In genomic region chrX:52425605-52426004, GRCm38 (mm10) we compare ENCODE assay signal across 26 mouse cellular contexts.
DNase-seq lines count a peak whose midpoint lies in the region; ATAC-seq and TF ChIP-seq lines count a peak whose summit lies in the region.
"Had no signal": no experiment of that assay in that cellular context is flagged by ENCODE, and none has a peak within 500 bp of the region (broad histone marks: within the 10 kb centered on the region; RNA-seq: fewer than 3 reads in every experiment).

No protein-coding gene starts in this region.

- no peaks in the 10 kb centered on the region for H3K9me3 ChIP-seq in embryonic facial prominence, embryonic 12.5 days
- H3K9me3 ChIP-seq in limb, embryonic 13.5 days: no peaks in the 10 kb centered on the region
- H3K9me3 ChIP-seq: hindbrain, embryonic 10.5 days; hindbrain, embryonic 15.5 days; kidney, embryonic 15.5 days; liver, embryonic 13.5 days had no signal

- no peak overlapping the region for H3K27ac ChIP-seq in embryonic facial prominence, embryonic 12.5 days
- no peak overlapping the region for H3K27ac ChIP-seq in limb, embryonic 13.5 days
- no peak overlapping the region for H3K27ac ChIP-seq in kidney, adult 2 months (ENCODE audit: insufficient read depth, low read depth, low read length)
- H3K27ac ChIP-seq: hindbrain, embryonic 10.5 days; hindbrain, embryonic 15.5 days; kidney, embryonic 15.5 days; liver, embryonic 13.5 days had no signal

- no peak overlapping the region for H3K9ac ChIP-seq in embryonic facial prominence, embryonic 12.5 days
- H3K9ac ChIP-seq in limb, embryonic 13.5 days: no peak overlapping the region
- H3K9ac ChIP-seq: hindbrain, embryonic 15.5 days; kidney, embryonic 15.5 days; liver, embryonic 13.5 days had no signal

- ATAC-seq in embryonic facial prominence, embryonic 12.5 days (ENCODE audit: insufficient number of reproducible peaks, insufficient read depth, low FRiP score, low TSS enrichment): peak; percentile 91
- ATAC-seq in limb, embryonic 13.5 days (ENCODE audit: low FRiP score, low read depth): peak; percentile 92
- ATAC-seq: forebrain, embryonic 16.5 days; inflammation-experienced regulatory T-cells, adult 6 months; lung, postnatal 0 days had no signal

- H3K36me3 ChIP-seq in embryonic facial prominence, embryonic 12.5 days: 0 out of 2 replicates have a peak, but pooled peaks cover 5% of the 10 kb centered on the region
- H3K36me3 ChIP-seq in limb, embryonic 13.5 days: peaks cover 13% of the 10 kb centered on the region
- H3K36me3 ChIP-seq in kidney, adult 2 months (ENCODE audit: control insufficient read depth, insufficient read depth, low read length): no peaks in the 10 kb centered on the region
- H3K36me3 ChIP-seq: hindbrain, embryonic 10.5 days; hindbrain, embryonic 15.5 days; kidney, embryonic 15.5 days; liver, embryonic 13.5 days had no signal

- H3K4me1 ChIP-seq in embryonic facial prominence, embryonic 12.5 days: no peaks in the 10 kb centered on the region
- peaks cover 10% of the 10 kb centered on the region; the same call in 1 of the 2 replicates for H3K4me1 ChIP-seq in limb, embryonic 13.5 days
- H3K4me1 ChIP-seq in kidney, adult 2 months (ENCODE audit: control insufficient read depth, insufficient read depth, low read length): no peaks in the 10 kb centered on the region
- H3K4me1 ChIP-seq: hindbrain, embryonic 10.5 days; hindbrain, embryonic 15.5 days; kidney, embryonic 15.5 days; liver, embryonic 13.5 days had no signal

- H3K4me2 ChIP-seq in embryonic facial prominence, embryonic 12.5 days (replicated peaks): no peak overlapping the region
- H3K4me2 ChIP-seq in limb, embryonic 13.5 days (replicated peaks): 0 out of 2 replicates have a peak overlapping the region, but pooled peaks have one; percentile 11
- H3K4me2 ChIP-seq: hindbrain, embryonic 15.5 days; kidney, embryonic 15.5 days; liver, embryonic 13.5 days had no signal

- no peak overlapping the region for H3K4me3 ChIP-seq in embryonic facial prominence, embryonic 12.5 days
- H3K4me3 ChIP-seq in limb, embryonic 13.5 days: no peak overlapping the region
- H3K4me3 ChIP-seq in kidney, adult 2 months (ENCODE audit: insufficient read depth, low read depth, low read length): no peak overlapping the region
- H3K4me3 ChIP-seq: erythroblast, embryonic 14.5 days; hindbrain, embryonic 10.5 days; hindbrain, embryonic 15.5 days; kidney, embryonic 15.5 days; liver, embryonic 13.5 days had no signal

- no peaks in the 10 kb centered on the region for H3K27me3 ChIP-seq in embryonic facial prominence, embryonic 12.5 days
- no peaks in the 10 kb centered on the region for H3K27me3 ChIP-seq in limb, embryonic 13.5 days
- no peaks in the 10 kb centered on the region for H3K27me3 ChIP-seq in kidney, adult 2 months (replicated peaks; ENCODE audit: control insufficient read depth, insufficient read depth, low read length)
- H3K27me3 ChIP-seq: hindbrain, embryonic 15.5 days; liver, embryonic 13.5 days had no signal

- 39% methylated on average over 5 of the region's 5 CpGs for WGBS in embryonic facial prominence, embryonic 12.5 days
- WGBS in limb, embryonic 13.5 days: 31% methylated on average over 5 of the region's 5 CpGs
- WGBS in kidney, adult 2 months: 64% methylated on average over 5 of the region's 5 CpGs

- DNase-seq in embryo, embryonic 10 days (ENCODE audit: low spot score): peak; percentile 17
- no peak for DNase-seq in embryo, embryonic 9.5 days (ENCODE audit: extremely low spot score)
- no peak for DNase-seq in frontal cortex, postnatal 25 days (ENCODE audit: low spot score in 2 of 2)
- no peak for DNase-seq in kidney, adult 2 months
- no peak for DNase-seq in adrenal gland, postnatal 10 days
- DNase-seq: cerebellum, adult 2 months; cerebellum, postnatal 14 days; gastrocnemius, postnatal 14 days; heart, postnatal 14 days; kidney, adult 11 months; kidney, postnatal 25 days; liver, embryonic 13.5 days; lung, adult 18-20 months; lung, postnatal 4 days; midbrain, embryonic 14.5 days; right cerebral cortex, postnatal 25 days; thymus, postnatal 14 days had no signal

- TF ChIP-seq CTCF in kidney, adult 2 months (conservative IDR thresholded peaks at IDR 0.05; ENCODE audit: insufficient read depth, insufficient read length, low read depth, low read length): no peak

- no peak for TF ChIP-seq POLR2A in kidney, adult 2 months (IDR thresholded peaks at IDR 0.05; ENCODE audit: low read depth, low read length)
